Mouse (Mus musculus) ES-E14 (cell line): ENCODE results near the gene Rab3c.

ENCODE experiments used
- CHD2 ChIP-seq: IDR thresholded peaks from 2 replicates; pipeline ENCODE4 v1.6.1; 2014; ENCODE audit warnings: mild to moderate bottlenecking, low read depth, low read length, inconsistent platforms
- HCFC1 ChIP-seq: IDR thresholded peaks from 2 replicates; pipeline ENCODE4 v1.6.1; 2012; ENCODE audit warnings: low read length, inconsistent platforms, borderline replicate concordance; ENCODE audit not compliant: insufficient read depth

DNA sequence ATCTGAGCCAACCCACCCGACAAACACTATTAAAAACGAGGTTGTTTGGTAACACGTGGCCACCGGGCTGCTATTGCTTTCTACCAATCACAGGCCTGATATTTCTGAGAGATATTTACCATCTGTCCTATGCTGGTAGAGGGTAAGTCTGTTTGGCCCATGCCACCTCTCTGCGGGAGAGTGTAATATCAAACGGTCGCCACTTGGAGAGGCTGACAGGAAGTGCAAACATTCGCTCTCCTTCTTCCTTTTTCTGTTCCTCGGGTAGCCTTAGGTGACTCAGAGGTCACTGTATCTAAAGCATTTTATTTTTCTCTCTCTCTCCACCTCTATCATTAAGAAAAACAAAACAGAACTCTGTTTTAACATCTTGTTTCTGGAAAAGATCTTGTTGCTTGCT lies 241.6 kb downstream of the Rab3c start:
- TF ChIP-seq CHD2 (no peak), HCFC1 (no peak)
